Mouse (Mus musculus) liver, embryonic 14.5 days (tissue): Measurements from ENCODE around the gene Timm8b.

ENCODE experiments used
- CTCF ChIP-seq: IDR thresholded peaks from 2 replicates; pipeline ENCODE4 v1.5.1; 2016; ENCODE audit warnings: antibody characterized with exemption, low read depth, control low read depth
- EP300 ChIP-seq: IDR thresholded peaks from 2 replicates; pipeline ENCODE4 v1.6.1; 2016; ENCODE audit warnings: antibody characterized with exemption, low read depth

DNA sequence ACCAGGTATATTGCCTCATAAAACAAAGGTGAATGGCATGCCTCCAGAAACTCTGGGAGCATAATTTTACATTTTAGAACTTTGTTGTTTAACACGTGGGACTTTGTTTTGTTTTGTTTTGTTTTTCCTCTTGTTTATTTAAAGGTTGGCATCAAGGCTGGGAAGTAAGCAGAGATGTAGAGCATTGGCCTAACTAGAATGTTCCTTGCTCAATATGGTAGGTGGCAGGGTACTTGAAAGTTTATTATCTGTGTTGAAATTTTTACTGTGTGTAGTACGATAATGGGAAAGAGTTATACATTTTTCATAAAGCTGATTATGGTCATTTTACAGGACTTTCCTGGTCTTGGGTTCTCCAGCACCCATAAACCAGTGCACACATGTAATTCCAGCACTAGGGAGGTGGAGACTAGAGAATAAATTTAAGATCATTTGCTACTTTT, 41.8 kb upstream of the Timm8b start:
- TF ChIP-seq CTCF (no peak), EP300 (no peak)
